Mouse (Mus musculus) neural tube, embryonic 11.5 days (tissue): ENCODE measurements around the gene Fam163b. TPM values are rescaled to one million over a fixed set of nuclear protein-coding genes. Genes with fewer than 3 reads are reported as not detected.

ENCODE experiments used
- ATAC-seq: fragments of 200-750 bp; cut with Nextera tagmentation; 2 replicates; pipeline ENCODE4 v1.8.0; 2017; ENCODE audit warnings: moderate number of reproducible peaks, mild to moderate bottlenecking, moderate TSS enrichment, moderate library complexity; ENCODE audit not compliant: insufficient read depth, low FRiP score, low TSS enrichment
- DNase-seq: peaks from one replicate; pipeline ENCODE4 v3.0.0-alpha.2; 2015; ENCODE audit warnings: low spot score
- H3K27ac ChIP-seq: fragments of 300-500 bp; sonication (generic); 2 replicates; pipeline ENCODE4 v1.5.1; 2014; ENCODE audit warnings: low read depth, mild to moderate bottlenecking, low read length
- H3K27me3 ChIP-seq: fragments of 300-500 bp; sonication (generic); 2 replicates; pipeline ENCODE4 v1.6.1; 2014; ENCODE audit warnings: mild to moderate bottlenecking, low read length, mixed read lengths; ENCODE audit not compliant: control insufficient read depth, insufficient read depth
- H3K36me3 ChIP-seq: fragments of 300-500 bp; sonication (generic); 2 replicates; pipeline ENCODE4 v1.6.1; 2014; ENCODE audit warnings: mild to moderate bottlenecking, low read length, moderate library complexity, mixed read lengths; ENCODE audit not compliant: control insufficient read depth, insufficient read depth
- H3K4me1 ChIP-seq: fragments of 300-500 bp; sonication (generic); 2 replicates; pipeline ENCODE4 v1.6.1; 2014; ENCODE audit warnings: low read length, mixed read lengths; ENCODE audit not compliant: control insufficient read depth, insufficient read depth
- H3K4me2 ChIP-seq: fragments of 300-500 bp; sonication (generic); 2 replicates; pipeline ENCODE4 v1.6.1; 2014; ENCODE audit warnings: low read depth, mild to moderate bottlenecking, moderate library complexity
- H3K4me3 ChIP-seq: fragments of 300-500 bp; sonication (generic); 2 replicates; pipeline ENCODE4 v1.5.1; 2014; ENCODE audit warnings: low read depth, low read length
- H3K9ac ChIP-seq: fragments of 300-500 bp; sonication (generic); 2 replicates; pipeline ENCODE4 v1.6.1; 2014; ENCODE audit warnings: mild to moderate bottlenecking, low read length
- H3K9me3 ChIP-seq: fragments of 300-500 bp; sonication (generic); 2 replicates; pipeline ENCODE4 v1.6.1; 2016; ENCODE audit warnings: low read length; ENCODE audit not compliant: control insufficient read depth
- WGBS: fragments of 180-500 bp; shearing (Covaris S2); extraction: QIAGEN DNeasy Blood & Tissue Kit; methylation state at CpG from one replicate; pipeline ENCODE4 v1.1.7; 2014; 5-methylcytosine and 5-hydroxymethylcytosine counted together
- polyA plus RNA-seq: library from polyadenylated mRNA; unstranded; fragments of >200 nt; fragmentation: Nextera tagmentation; extraction: Ambion mirVana; gene quantifications from 2 replicates; pipeline ENCODE4 v1.2.1, GENCODE M21; 2014

Fam163b gene
- polyA plus RNA-seq, 1 experiment from 2014 or later = 0.37 TPM

- no peak overlapping the region for H3K4me2 ChIP-seq
- H3K36me3 ChIP-seq = no peaks in the 10 kb centered on the region
- H3K4me3 ChIP-seq = no peak overlapping the region
- no peaks in the 10 kb centered on the region; the same call in 1 of the 2 replicates for H3K4me1 ChIP-seq
- no peak for ATAC-seq
- DNase-seq = no peak
- H3K27me3 ChIP-seq = no peaks in the 10 kb centered on the region
- WGBS = 90% methylated on average over 5 of the region's 5 CpGs
- H3K9me3 ChIP-seq = no peaks in the 10 kb centered on the region
- no peak overlapping the region for H3K27ac ChIP-seq
- no peak overlapping the region for H3K9ac ChIP-seq
These were observed 54.7 kb downstream of the Fam163b start for GRCm38 (mm10) chr2:27087581-27087980.

GRCm38 (mm10) chr2:27086483-27087010, 55.7 kb downstream of the Fam163b start:
- no peaks in the 10 kb centered on the region for H3K27me3 ChIP-seq
- WGBS = 74% methylated on average over 4 of the region's 4 CpGs
- DNase-seq (no peak), ATAC-seq (no peak)
- no peaks in the 10 kb centered on the region for H3K9me3 ChIP-seq
- no peak overlapping the region for H3K4me3 ChIP-seq
- H3K9ac ChIP-seq = no peak overlapping the region
- no peaks in the 10 kb centered on the region; the same call in 1 of the 2 replicates for H3K4me1 ChIP-seq
- H3K36me3 ChIP-seq = no peaks in the 10 kb centered on the region
- H3K27ac ChIP-seq = no peak overlapping the region
- no peak overlapping the region for H3K4me2 ChIP-seq

GRCm38 (mm10) chr2:27085801-27086200, 56.5 kb downstream of the Fam163b start:
- ATAC-seq (no peak), DNase-seq (no peak)
- no peak overlapping the region for H3K27ac ChIP-seq
- no peaks in the 10 kb centered on the region for H3K9me3 ChIP-seq
- no peaks in the 10 kb centered on the region for H3K36me3 ChIP-seq
- no peak overlapping the region for H3K4me3 ChIP-seq
- no peaks in the 10 kb centered on the region; the same call in 1 of the 2 replicates for H3K4me1 ChIP-seq
- no peak overlapping the region for H3K9ac ChIP-seq
- 55% methylated on average over 2 of the region's 2 CpGs for WGBS
- H3K4me2 ChIP-seq = no peak overlapping the region
- H3K27me3 ChIP-seq = no peaks in the 10 kb centered on the region

- Histone ChIP-seq H3K36me3 (no peaks in the 10 kb centered on the region), H3K9ac (no peak overlapping the region), H3K9me3 (no peaks in the 10 kb centered on the region), H3K27me3 (no peaks in the 10 kb centered on the region), H3K4me2 (no peak overlapping the region), H3K27ac (no peak overlapping the region), H3K4me1 (no peaks in the 10 kb centered on the region; the same call in 1 of the 2 replicates), H3K4me3 (no peak overlapping the region)
- WGBS = 40% methylated on average over 8 of the region's 8 CpGs
- DNase-seq (no peak), ATAC-seq (no peak)
These were observed 57.3 kb downstream of the Fam163b start for GRCm38 (mm10) chr2:27084963-27085362.

- WGBS = 79% methylated on average over 12 of the region's 12 CpGs
- Histone ChIP-seq H3K4me2 (no peak overlapping the region), H3K27me3 (no peaks in the 10 kb centered on the region), H3K9ac (no peak overlapping the region), H3K4me3 (no peak overlapping the region), H3K4me1 (peaks cover 8% of the 10 kb centered on the region), H3K27ac (no peak overlapping the region), H3K9me3 (no peaks in the 10 kb centered on the region), H3K36me3 (no peaks in the 10 kb centered on the region)
- ATAC-seq (no peak), DNase-seq (no peak)
These were observed 58.4 kb downstream of the Fam163b start for GRCm38 (mm10) chr2:27083761-27084475.

- H3K36me3 ChIP-seq = no peaks in the 10 kb centered on the region
- H3K4me1 ChIP-seq = peaks cover 15% of the 10 kb centered on the region
- no peak overlapping the region for H3K27ac ChIP-seq
- whole genome bisulfite sequencing = 55% methylated on average over 2 of the region's 2 CpGs
- ATAC-seq (no peak), DNase-seq (peak; percentile 50)
- H3K4me3 ChIP-seq = no peak overlapping the region
- H3K9ac ChIP-seq = peak overlapping the region; percentile 20; the same call in 1 of the 2 replicates
- no peaks in the 10 kb centered on the region for H3K27me3 ChIP-seq
- H3K9me3 ChIP-seq = no peaks in the 10 kb centered on the region
- peak overlapping the region; percentile 26; the same call in 1 of the 2 replicates for H3K4me2 ChIP-seq
These were observed 62.6 kb downstream of the Fam163b start for GRCm38 (mm10) chr2:27079649-27080048.

- Histone ChIP-seq H3K4me2 (peak within 1 kb of the TSS; percentile 26), H3K4me3 (no peak within 1 kb of the TSS), H3K36me3 (no peaks in the 10 kb centered on the region), H3K27ac (no peak within 1 kb of the TSS), H3K27me3 (no peaks in the 10 kb centered on the region), H3K9me3 (no peaks in the 10 kb centered on the region), H3K9ac (peak within 1 kb of the TSS; percentile 20; the same call in 1 of the 2 replicates), H3K4me1 (peaks cover 15% of the 10 kb centered on the region)
- ATAC-seq = peak; percentile 41; the same call in 1 of the 2 replicates
- DNase-seq = peak; percentile 70
- WGBS = 4% methylated on average over 10 of the region's 10 CpGs
These were observed 63.1 kb downstream of the Fam163b start, which contains the start of gene Adamtsl2 for GRCm38 (mm10) chr2:27079152-27079584. Adamtsl2 (plus strand) TSS chr2:27079379.

- no peak overlapping the region for H3K27ac ChIP-seq
- 31% methylated on average over 2 of the region's 2 CpGs for WGBS
These were observed 64.0 kb downstream of the Fam163b start for GRCm38 (mm10) chr2:27078312-27078711.

More at GRCm38 (mm10) chr2:27078312-27078711, 64.0 kb downstream of the Fam163b start:
- DNase-seq = no peak
- Histone ChIP-seq H3K4me1 (peaks cover 15% of the 10 kb centered on the region), H3K9me3 (no peaks in the 10 kb centered on the region), H3K4me3 (no peak overlapping the region), H3K4me2 (no peak overlapping the region), H3K36me3 (no peaks in the 10 kb centered on the region), H3K9ac (no peak overlapping the region), H3K27me3 (no peaks in the 10 kb centered on the region)
- no peak for ATAC-seq
